Comparison of ENCODE assay signal across 27 mouse cellular contexts in the genomic region with DNA sequence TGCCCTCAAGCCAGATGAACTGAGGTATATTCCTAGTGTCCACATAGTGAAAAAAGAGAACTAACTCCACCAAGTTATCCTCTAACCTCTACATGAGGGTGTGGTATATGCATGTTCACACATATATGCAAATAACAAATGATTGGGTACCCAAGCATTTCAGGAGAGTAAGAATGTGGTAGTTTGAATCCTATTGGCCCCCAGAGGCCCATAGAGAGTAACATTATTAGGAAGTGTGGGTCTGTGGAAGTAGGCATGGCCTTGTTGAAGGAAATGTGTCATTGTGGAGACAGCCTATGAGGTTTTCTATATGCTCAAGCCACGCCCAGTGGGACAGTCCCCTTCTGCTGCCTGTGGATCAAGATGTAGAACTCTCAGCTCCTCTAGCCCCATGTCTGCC.
DNase-seq lines count a peak whose midpoint lies in the region; ATAC-seq and TF ChIP-seq lines count a peak whose summit lies in the region.
"Had no signal": no experiment of that assay in that cellular context is flagged by ENCODE, and none has a peak within 500 bp of the region (broad histone marks: within the 10 kb centered on the region; RNA-seq: fewer than 3 reads in every experiment).

No protein-coding gene starts in this region.

- no peak overlapping the region for H3K9ac ChIP-seq in lung, postnatal 0 days (replicated peaks; ENCODE audit: low read depth)
- H3K9ac ChIP-seq in stomach, postnatal 0 days (ENCODE audit: low read length) = no peak overlapping the region
- H3K9ac ChIP-seq: embryonic facial prominence, embryonic 13.5 days; forebrain, embryonic 13.5 days; heart, embryonic 12.5 days; heart, embryonic 15.5 days; hindbrain, embryonic 13.5 days had no signal

- in situ Hi-C loops in Patski (cut with MboI; ENCODE audit: low pct_unique_long_range_greater_than_20kb) = no loop called here

- no peak overlapping the region for H3K4me2 ChIP-seq in lung, postnatal 0 days (replicated peaks; ENCODE audit: low read depth, low read length)
- H3K4me2 ChIP-seq in stomach, postnatal 0 days (replicated peaks; ENCODE audit: low read depth) = no peak overlapping the region
- H3K4me2 ChIP-seq: embryonic facial prominence, embryonic 13.5 days; forebrain, embryonic 13.5 days; heart, embryonic 12.5 days; heart, embryonic 15.5 days; hindbrain, embryonic 13.5 days had no signal

- POLR2A ChIA-PET in Patski (lab: Charles Lee) = interaction anchor here (1.0 kb wide), 1 partner anchor 9 kb away, joined by 5 read pairs; no protein-coding TSS in a partner anchor

- no peak for TF ChIP-seq EP300 in lung, postnatal 0 days (IDR thresholded peaks at IDR 0.05)
- TF ChIP-seq EP300 in stomach, postnatal 0 days (optimal IDR thresholded peaks at IDR 0.05) = no peak

- no peak overlapping the region for H3K4me3 ChIP-seq in lung, postnatal 0 days (ENCODE audit: low read depth, low read length)
- H3K4me3 ChIP-seq in stomach, postnatal 0 days (ENCODE audit: low read depth, low read length) = no peak overlapping the region
- H3K4me3 ChIP-seq: embryonic facial prominence, embryonic 10.5 days; embryonic facial prominence, embryonic 13.5 days; erythroblast, embryonic 14.5 days; forebrain, embryonic 10.5 days; forebrain, embryonic 13.5 days; heart, embryonic 12.5 days; heart, embryonic 15.5 days; hindbrain, embryonic 10.5 days; hindbrain, embryonic 13.5 days had no signal

- no peak for DNase-seq in lung, postnatal 0 days (ENCODE audit: low spot score)
- no peak for DNase-seq in lung, postnatal 14 days
- DNase-seq in B cell, adult 2 months = peak; percentile 43 to 46
- no peak for DNase-seq in Patski (ENCODE audit: low read depth, low spot score)
- no peak for DNase-seq in stomach, postnatal 0 days (ENCODE audit: low spot score)
- DNase-seq in layer of hippocampus, postnatal 25 days (ENCODE audit: extremely low spot score in 1 of 2, low spot score in 1 of 2) = no peak
- DNase-seq: adrenal gland, postnatal 25 days; cerebellum, adult 11-12 months; cerebellum, adult 8-10 months; cerebellum, postnatal 10 days; cerebellum, postnatal 36 days; embryo, embryonic 11 days; gastrocnemius, postnatal 14 days; heart, postnatal 36 days had no signal

- no peaks in the 10 kb centered on the region for H3K36me3 ChIP-seq in lung, postnatal 0 days (ENCODE audit: insufficient read depth, low read length)
- H3K36me3 ChIP-seq in stomach, postnatal 0 days (ENCODE audit: control insufficient read depth, insufficient read depth, low read length) = no peaks in the 10 kb centered on the region
- H3K36me3 ChIP-seq: embryonic facial prominence, embryonic 10.5 days; embryonic facial prominence, embryonic 13.5 days; forebrain, embryonic 10.5 days; heart, embryonic 12.5 days; heart, embryonic 15.5 days; hindbrain, embryonic 10.5 days; hindbrain, embryonic 13.5 days had no signal

- peak overlapping the region; percentile 48; the same call in 1 of the 2 replicates for H3K27ac ChIP-seq in lung, postnatal 0 days (ENCODE audit: low read length)
- no peak overlapping the region for H3K27ac ChIP-seq in stomach, postnatal 0 days (replicated peaks)
- H3K27ac ChIP-seq: embryonic facial prominence, embryonic 10.5 days; embryonic facial prominence, embryonic 13.5 days; forebrain, embryonic 10.5 days; forebrain, embryonic 13.5 days; heart, embryonic 15.5 days; hindbrain, embryonic 10.5 days; hindbrain, embryonic 13.5 days had no signal

- no peaks in the 10 kb centered on the region for H3K27me3 ChIP-seq in lung, postnatal 0 days (replicated peaks; ENCODE audit: insufficient read depth, low read length)
- H3K27me3 ChIP-seq in Patski = no peaks in the 10 kb centered on the region
- H3K27me3 ChIP-seq in stomach, postnatal 0 days (ENCODE audit: control insufficient read depth, insufficient read depth, low read length) = no peaks in the 10 kb centered on the region
- H3K27me3 ChIP-seq: embryonic facial prominence, embryonic 13.5 days; forebrain, embryonic 13.5 days; heart, embryonic 12.5 days; heart, embryonic 15.5 days; hindbrain, embryonic 13.5 days had no signal

- WGBS in lung, postnatal 0 days = 67% methylated on average over 1 of the region's 1 CpGs
- 84% methylated on average over 1 of the region's 1 CpGs for WGBS in stomach, postnatal 0 days

- ATAC-seq in lung, postnatal 0 days = peak; percentile 29; the same call in 1 of the 2 replicates
- ATAC-seq in Patski = peak; percentile 29
- ATAC-seq in stomach, postnatal 0 days (ENCODE audit: low FRiP score, low TSS enrichment) = 0 out of 2 replicates have a peak, but pooled peaks have one; percentile 26
- no peak for ATAC-seq in erythroid progenitor cell, adult 5-6 weeks (replicated peaks; ENCODE audit: low FRiP score, poor library complexity, severe bottlenecking)
- ATAC-seq: activated CD4-positive, CD25-positive, alpha-beta regulatory T cell, adult 4 months; forebrain, embryonic 13.5 days; forebrain, embryonic 16.5 days; hindbrain, embryonic 16.5 days had no signal

- CTCF ChIA-PET in Patski (lab: Charles Lee) = interaction anchor here (3.0 kb wide), 1 partner anchor 8 kb away, joined by 11 read pairs; no protein-coding TSS in a partner anchor

- no peak for TF ChIP-seq CTCF in lung, postnatal 0 days (IDR thresholded peaks at IDR 0.05)
- no peak for TF ChIP-seq CTCF in Patski (IDR thresholded peaks at IDR 0.05)
- no peak for TF ChIP-seq CTCF in stomach, postnatal 0 days (IDR thresholded peaks at IDR 0.05; ENCODE audit: low read depth)

- no peaks in the 10 kb centered on the region for H3K4me1 ChIP-seq in lung, postnatal 0 days (ENCODE audit: insufficient read depth, low read depth, low read length)
- H3K4me1 ChIP-seq in stomach, postnatal 0 days (replicated peaks; ENCODE audit: control insufficient read depth, insufficient read depth) = no peaks in the 10 kb centered on the region
- H3K4me1 ChIP-seq: embryonic facial prominence, embryonic 10.5 days; embryonic facial prominence, embryonic 13.5 days; forebrain, embryonic 10.5 days; forebrain, embryonic 13.5 days; heart, embryonic 15.5 days; hindbrain, embryonic 10.5 days; hindbrain, embryonic 13.5 days had no signal

- no peaks in the 10 kb centered on the region for H3K9me3 ChIP-seq in lung, postnatal 0 days (ENCODE audit: low read length)
- H3K9me3 ChIP-seq in stomach, postnatal 0 days (ENCODE audit: control insufficient read depth, low read length) = no peaks in the 10 kb centered on the region
- H3K9me3 ChIP-seq: embryonic facial prominence, embryonic 10.5 days; forebrain, embryonic 10.5 days; forebrain, embryonic 13.5 days; heart, embryonic 12.5 days; heart, embryonic 15.5 days; hindbrain, embryonic 10.5 days; hindbrain, embryonic 13.5 days had no signal

Comparison
In these comparisons a context has a peak if more than half of its experiments do, and no peak if none do; other contexts are left out.
1. DNase-seq: peak in B cell, adult 2 months (2 of 2); none in lung, postnatal 0 days (single experiment), lung, postnatal 14 days (single experiment), Patski (single experiment), stomach, postnatal 0 days (single experiment) and layer of hippocampus, postnatal 25 days (0 of 2).